Mouse (Mus musculus): ENCODE measurements around the gene Gm20696.
A peak's percentile ranks its signal among the peaks of the same experiment; 100 is the strongest.

The Gm20696 gene

GRCm38 (mm10) chr6:99388741-99389675 lies 277.6 kb downstream of the Gm20696 start:
- peak; percentile 59 to 75 for DNase-seq (ENCODE audit: low spot score in 2 of 2)

DNA sequence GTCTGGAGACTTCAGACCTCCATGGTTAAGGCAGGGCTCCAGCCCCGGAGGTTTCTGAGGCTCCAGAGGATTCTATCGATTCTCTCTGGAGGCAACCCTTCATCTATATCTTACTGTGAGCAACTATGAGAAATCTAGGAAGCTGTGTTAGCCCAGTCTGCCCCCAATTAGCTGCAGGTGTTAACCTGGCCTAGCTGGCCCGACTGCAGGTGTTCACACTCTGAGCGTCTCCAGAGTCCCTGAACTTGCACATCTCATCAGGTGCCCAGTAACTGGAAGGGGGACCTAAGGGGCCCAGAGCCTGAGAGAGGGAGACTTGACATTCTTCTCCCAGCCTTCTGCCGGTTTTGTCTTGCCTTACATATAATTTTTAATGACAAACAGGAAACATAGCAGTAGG lies 278.6 kb downstream of the Gm20696 start:
- DNase-seq (ENCODE audit: low spot score in 2 of 2) = no peak

DNA sequence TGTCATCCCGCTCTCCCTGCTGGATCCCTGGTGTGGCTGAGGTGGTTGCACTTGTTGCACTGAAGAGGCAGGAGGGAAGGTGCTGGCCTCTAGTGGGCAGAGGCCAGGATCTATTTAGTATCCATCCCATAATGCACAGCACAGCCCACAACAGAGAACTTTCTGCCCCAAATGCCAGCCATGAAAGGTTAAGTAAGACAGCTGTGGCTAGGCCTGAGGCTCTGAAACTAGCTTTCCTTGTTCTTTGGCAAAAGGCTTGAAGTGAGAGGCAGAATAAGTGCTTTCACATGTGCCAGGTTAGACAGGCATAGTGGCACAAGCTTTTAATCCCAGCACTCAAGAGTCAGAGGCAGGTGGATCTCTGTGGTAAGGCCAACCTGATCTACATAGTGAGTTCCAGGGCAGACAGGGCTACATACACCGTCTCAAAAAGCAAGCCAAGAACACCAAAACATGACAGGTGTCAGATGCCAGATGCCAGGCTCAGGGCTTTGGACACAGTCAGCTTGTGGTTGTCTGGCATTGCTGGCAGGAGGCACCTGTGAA lies 281.5 kb downstream of the Gm20696 start:
- peak in 1 of 2 experiments; percentile 31 for DNase-seq (ENCODE audit: low spot score in 2 of 2)

GRCm38 (mm10) chr6:99383846-99384472 lies 282.6 kb downstream of the Gm20696 start:
- DNase-seq (ENCODE audit: low spot score in 2 of 2) = no peak

- DNase-seq (ENCODE audit: low spot score in 2 of 2) = peak in 1 of 2 experiments; percentile 59
These were observed 286.5 kb downstream of the Gm20696 start for GRCm38 (mm10) chr6:99380146-99380545.

DNA sequence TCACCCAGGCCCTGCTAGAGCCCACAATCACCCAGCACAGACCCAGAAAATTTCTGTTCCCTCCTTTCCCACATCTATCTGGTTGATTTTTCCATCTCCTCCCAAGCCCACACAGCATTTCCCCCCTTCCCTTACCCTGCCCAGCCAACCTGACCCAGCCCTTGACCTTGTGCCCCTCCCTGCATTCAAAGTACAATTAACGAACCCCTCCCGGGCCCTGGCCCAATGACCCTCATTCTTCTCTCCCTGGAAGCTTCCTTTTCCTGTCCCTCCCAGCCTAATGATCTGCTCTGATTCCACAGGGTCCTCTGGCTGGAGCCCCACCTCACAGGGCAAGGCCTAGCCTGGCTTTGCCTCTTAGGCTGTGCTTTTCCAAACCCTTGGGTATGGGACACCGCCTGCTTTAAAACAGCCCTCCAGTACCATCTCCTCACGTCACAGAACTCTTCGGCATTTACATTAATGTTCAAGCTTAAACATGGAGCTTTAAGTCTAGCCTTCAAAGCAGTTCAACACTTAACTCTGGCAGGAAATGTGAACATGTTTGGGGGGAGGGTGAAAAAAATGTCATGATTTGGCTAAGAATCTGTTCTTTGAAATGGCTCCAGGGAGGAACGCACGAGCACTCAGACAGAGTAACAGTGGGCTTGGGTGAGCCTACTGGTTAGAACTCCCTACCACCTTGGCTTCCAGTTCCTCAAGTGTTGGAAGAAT lies 287.4 kb downstream of the Gm20696 start:
- peak in 1 of 2 experiments; percentile 53 for DNase-seq (ENCODE audit: low spot score in 2 of 2)

DNA sequence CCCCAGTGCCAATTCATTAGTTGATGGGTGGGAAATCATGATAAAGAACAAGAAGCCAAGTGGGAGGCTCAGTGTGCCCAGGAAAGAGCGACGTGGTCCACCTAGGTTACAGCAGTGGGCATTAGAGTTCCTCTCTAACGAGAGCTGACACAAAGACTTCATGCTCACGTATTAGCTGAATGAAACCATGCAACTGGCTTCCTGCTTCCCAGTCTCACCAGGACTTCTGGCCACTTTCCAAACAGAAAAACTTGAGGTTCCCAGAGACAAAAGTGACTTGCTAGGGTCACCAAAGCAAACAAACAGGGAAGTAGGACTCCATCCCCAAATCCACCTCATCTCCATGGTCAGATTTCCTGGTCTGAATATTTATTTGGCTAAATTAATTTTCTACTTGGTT lies 288.9 kb downstream of the Gm20696 start:
- peak in 1 of 2 experiments; percentile 52 for DNase-seq (ENCODE audit: low spot score in 2 of 2)

GRCm38 (mm10) chr6:99377131-99377530 lies 289.5 kb downstream of the Gm20696 start:
- peak in 1 of 2 experiments; percentile 60 for DNase-seq (ENCODE audit: low spot score in 2 of 2)

DNA sequence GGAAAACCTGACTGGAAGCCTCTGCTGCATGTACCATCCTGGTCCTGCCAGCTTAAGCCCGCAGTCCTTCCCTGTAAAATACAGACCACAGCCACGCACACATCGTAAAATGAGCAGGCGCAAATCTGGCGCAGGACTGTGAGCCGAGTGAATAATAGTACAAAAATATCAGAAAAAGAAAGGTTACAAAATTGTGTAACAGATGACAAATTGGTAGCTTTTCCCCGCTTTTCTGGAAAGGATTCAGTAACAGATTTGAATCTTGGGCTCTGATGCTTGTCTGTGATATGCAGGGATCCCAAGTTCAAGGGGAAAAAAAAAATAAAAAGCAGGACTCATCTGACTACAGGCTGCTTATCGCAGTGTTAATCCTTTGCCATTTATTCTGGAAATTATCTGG lies 289.9 kb downstream of the Gm20696 start:
- peak in 1 of 2 experiments; percentile 58 for DNase-seq (ENCODE audit: low spot score in 2 of 2)

DNA sequence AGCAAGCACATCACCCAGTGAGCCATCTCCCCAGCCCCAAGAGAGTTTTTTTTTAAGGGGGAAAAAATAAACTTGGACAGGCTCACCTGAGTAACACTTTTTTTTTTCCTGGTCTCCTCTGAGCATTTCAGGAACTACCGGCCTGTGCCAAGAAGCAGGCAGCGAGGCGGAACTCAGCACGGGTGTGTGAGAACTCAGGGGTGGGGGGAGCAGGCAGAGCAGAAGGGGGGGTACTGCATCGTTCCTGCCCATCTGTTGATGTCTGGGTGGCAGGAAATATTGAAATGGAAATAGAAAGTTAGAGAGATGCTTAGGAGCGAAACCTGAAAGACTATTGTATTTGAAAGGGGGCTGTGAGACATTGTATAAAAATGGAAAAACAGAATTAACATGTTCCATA lies 290.7 kb downstream of the Gm20696 start:
- peak in 1 of 2 experiments; percentile 58 for DNase-seq (ENCODE audit: low spot score in 2 of 2)

DNA sequence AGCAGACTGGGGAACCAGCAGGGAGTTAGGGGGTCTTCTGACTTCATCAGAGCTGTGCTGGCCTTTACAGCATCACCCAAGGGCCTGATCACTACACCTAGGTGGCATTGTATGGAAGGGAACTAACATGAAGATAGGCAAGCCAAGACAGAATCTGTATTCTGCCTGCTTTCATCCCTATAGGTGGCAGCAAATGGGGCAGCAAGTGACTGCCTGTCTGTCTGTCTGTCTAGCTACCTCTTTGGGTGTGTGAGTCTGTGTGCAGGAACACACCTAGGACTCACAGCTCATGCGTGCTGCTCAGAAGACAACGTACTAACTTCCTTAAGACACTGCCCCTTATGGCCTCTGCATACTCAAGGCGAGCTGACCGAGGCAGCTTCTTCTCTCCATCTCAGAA lies 291.2 kb downstream of the Gm20696 start:
- DNase-seq (ENCODE audit: low spot score in 2 of 2) = peak in 1 of 2 experiments; percentile 54

DNA sequence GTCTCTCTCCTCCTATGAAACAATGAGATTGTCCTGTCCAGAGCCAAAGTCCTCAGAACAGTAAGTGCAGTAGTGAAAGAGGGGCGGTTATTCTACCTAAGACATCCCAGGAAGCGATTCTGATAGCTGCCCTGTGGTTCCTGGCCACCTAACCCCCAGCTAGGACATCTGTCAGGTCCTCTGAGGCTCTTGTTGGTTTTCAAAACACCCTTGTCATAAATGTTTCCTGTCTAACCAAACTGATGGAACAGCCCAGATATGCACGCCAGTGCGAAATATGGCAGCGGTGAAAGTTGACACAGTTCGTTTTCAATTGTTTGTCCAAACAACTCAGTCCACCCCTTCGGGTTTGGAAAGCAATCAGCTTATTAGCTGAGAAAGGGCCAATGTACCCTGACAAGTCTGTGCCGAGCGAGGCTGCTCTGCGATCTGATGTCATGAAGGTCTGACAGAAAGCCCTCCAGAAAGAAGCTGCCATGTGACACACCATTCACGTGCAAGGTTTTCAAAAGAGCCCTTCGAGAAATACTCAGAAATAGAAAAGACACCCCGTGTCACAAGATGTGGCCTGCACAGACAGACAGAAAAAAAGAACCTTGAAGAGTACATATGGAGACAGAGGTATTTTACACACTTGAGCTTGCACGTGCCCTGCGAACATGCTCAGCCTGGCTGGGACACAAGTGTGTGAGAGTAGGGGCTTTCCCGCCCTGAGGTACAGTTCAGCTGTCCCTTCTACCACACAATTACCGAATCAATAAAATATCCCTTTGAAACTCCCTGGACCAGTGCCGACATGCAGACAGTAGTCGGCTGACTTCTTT lies 291.9 kb downstream of the Gm20696 start:
- DNase-seq (ENCODE audit: low spot score in 2 of 2) = no peak

DNA sequence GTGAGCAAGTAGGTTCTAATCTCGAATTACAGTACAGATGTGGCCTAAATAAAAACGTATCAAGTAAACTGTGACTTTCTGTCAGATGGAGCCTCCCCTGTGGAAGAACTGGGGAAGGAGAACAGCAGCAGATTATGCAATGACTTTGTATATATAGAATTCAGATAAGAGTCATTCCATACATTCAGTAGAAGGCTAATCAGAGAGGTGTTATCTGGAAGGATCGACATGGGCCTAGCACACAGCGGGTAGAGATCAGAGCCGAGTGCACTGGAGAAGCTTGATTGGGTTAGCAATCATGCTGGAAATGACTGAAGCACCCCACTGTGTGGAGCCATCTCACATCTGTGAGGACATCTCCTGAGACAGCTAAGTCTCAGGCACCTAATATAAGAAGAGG lies 294.2 kb downstream of the Gm20696 start:
- no peak for DNase-seq (ENCODE audit: low spot score in 2 of 2)

DNA sequence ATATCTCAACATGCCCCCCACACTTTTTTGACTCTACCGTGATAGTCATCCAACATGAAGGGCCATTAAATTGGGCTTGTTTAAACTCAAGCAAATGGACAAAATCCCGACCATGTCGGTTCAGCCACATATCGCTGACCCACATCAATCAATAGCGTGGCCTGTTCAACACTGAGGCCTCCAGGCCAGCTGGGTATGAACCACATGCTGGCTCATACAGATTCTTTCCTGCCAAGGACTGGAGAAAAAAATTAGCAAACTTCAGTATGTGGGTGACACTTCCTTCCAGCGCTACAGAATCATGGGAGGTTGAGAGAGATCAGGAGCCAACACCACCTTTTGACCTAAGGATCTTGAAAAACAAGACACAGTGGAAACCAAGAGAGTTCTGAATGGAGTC lies 294.6 kb downstream of the Gm20696 start:
- no peak for DNase-seq (ENCODE audit: low spot score in 2 of 2)

GRCm38 (mm10) chr6:99369931-99370330 lies 296.7 kb downstream of the Gm20696 start:
- DNase-seq (ENCODE audit: low spot score in 2 of 2) = no peak

GRCm38 (mm10) chr6:99369156-99369555 lies 297.4 kb downstream of the Gm20696 start:
- DNase-seq (ENCODE audit: low spot score in 2 of 2) = no peak

DNA sequence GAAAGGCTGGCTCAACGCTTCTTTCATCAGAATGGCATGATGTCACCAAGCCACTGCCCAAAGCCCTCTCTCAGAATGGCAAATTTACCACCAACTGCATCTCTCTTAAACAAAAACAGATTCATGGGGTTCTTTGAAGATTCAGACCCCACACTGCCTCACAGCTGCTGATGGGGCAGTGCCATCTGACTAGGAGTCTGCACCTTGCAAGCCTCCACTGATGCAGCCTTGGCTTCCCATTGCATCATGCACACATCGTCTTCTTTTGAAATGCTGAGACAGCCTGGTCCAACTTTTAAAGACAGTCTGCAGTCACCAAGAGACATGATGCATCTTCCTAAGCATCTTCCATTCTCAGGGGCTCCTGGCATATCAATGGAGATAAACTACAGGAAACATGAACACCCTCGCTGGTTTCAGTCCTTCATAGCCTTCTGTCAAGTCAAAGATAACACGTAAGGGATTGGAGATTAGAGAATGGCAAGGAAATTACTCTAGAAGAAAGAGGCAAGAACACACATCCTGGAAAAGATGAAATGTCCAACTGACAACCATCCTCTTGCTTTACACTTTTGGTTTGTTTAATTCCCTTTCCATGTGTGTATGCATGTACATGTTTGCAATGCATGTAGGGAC lies 298.4 kb downstream of the Gm20696 start:
- DNase-seq (ENCODE audit: low spot score in 2 of 2) = no peak

- DNase-seq (ENCODE audit: low spot score in 2 of 2) = no peak
These were observed 302.1 kb downstream of the Gm20696 start for GRCm38 (mm10) chr6:99364545-99364944.

DNA sequence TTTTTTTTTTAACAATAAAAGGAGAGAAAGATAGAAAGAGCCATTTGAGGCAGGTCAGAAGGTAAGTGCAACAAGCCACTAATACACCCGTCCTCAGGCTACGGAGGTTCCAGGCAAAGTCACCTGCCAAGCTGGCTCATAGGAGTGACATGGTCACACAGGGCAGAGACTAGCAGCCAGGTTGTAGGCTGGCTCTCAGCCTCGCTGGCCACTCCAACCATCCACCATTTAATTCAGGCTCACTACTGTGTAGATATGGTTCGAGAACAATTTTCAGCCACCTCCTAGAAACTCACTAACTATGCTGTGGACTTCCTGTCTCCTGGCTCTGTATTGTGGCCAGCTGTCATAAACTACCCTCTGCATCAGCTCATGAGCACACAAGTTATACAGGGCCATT lies 306.0 kb downstream of the Gm20696 start:
- no peak for DNase-seq (ENCODE audit: low spot score in 2 of 2)

DNA sequence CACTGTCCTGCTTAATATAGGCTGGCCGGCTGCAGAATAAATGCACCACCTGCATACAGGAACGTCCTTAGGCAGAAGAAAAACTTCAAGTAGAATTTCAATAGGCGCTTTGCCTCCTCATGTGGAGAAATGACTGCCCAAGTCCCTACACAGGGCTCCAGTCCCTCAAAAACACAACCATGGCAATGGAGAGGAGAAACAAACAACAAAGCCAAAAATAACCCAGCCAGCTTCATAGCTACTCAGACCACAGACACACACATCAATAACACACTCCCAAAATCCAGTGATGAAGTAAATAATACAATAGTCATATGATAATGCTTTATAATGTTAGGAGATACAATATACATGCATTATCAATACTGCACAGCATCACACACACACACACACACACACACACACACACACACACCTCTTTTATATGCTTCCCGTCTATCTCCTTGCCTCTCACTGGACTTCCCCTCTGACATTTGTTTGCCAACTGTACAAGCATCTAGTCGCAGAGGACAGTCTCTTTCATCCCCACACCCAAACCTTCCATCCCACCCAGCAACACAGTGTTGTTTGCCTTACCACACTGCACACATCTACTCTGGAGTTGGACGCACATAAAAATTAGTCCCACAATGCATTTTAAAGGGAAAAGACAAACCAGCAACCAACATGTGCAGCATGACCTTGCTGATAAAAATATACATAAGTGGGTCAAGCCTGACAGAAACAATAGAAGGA lies 306.7 kb downstream of the Gm20696 start:
- no peak for DNase-seq (ENCODE audit: low spot score in 2 of 2)
